ENCODE assay signal across 30 mouse cellular contexts in the genomic region with DNA sequence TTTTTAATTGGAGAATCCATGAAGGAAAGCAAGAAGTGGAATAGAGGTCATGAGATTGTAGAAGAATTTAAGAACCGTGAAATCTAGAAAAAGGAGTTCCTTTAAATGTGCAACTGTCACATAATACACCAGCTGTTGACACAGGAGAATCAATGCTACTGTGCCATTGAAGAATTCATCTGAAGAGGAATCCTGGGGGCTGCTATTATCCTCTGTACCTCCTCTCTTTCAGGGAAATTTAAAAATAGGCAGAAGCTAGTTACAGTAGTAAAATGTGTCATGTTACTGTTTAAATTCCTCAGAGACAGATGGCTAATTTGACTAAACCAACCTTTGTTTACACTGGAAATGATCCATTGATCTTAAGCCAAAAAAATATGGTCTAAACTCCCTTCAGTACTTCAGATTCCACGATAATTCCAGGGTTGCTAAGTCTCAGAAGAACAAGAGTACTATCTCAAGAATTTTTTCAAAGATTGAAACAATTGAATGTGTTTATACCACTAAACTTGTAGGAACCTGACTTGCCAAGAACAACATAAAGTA.
DNase-seq lines count a peak whose midpoint lies in the region; ATAC-seq lines count a peak whose summit lies in the region.
"Had no signal": no experiment of that assay in that cellular context is flagged by ENCODE, and none has a peak within 500 bp of the region (broad histone marks: within the 10 kb centered on the region; RNA-seq: fewer than 3 reads in every experiment).

No protein-coding gene starts in this region.

- H3K27me3 ChIP-seq in neural tube, embryonic 11.5 days (ENCODE audit: control insufficient read depth, insufficient read depth, low read length): no peaks in the 10 kb centered on the region
- H3K27me3 ChIP-seq: embryonic facial prominence, embryonic 12.5 days; hindbrain, embryonic 12.5 days; intestine, embryonic 15.5 days; megakaryocyte, embryonic 14.5 days; midbrain, embryonic 12.5 days had no signal

- H3K9ac ChIP-seq in neural tube, embryonic 11.5 days (ENCODE audit: low read length): no peak overlapping the region
- H3K9ac ChIP-seq: embryonic facial prominence, embryonic 12.5 days; hindbrain, embryonic 12.5 days; intestine, embryonic 15.5 days; midbrain, embryonic 12.5 days had no signal

- ATAC-seq in cerebellum, adult (ENCODE audit: insufficient number of reproducible peaks, low FRiP score, low TSS enrichment): no peak
- peak; percentile 55 for ATAC-seq in frontal cortex, adult (ENCODE audit: low TSS enrichment)
- ATAC-seq in neural tube, embryonic 11.5 days (ENCODE audit: insufficient read depth, low FRiP score, low TSS enrichment): peak; percentile 20; the same call in 1 of the 2 replicates
- ATAC-seq: hindbrain, postnatal 0 days; intestine, embryonic 15.5 days had no signal

- no peak overlapping the region for H3K4me3 ChIP-seq in neural tube, embryonic 11.5 days (ENCODE audit: low read depth, low read length)
- H3K4me3 ChIP-seq: embryonic facial prominence, embryonic 12.5 days; hindbrain, embryonic 12.5 days; intestine, embryonic 15.5 days; megakaryocyte, embryonic 14.5 days; midbrain, embryonic 12.5 days; myocyte had no signal

- peak; percentile 4 for DNase-seq in cerebellum, adult 9-10 months
- no peak for DNase-seq in frontal cortex, postnatal 10 days (ENCODE audit: low spot score in 2 of 2)
- DNase-seq in neural tube, embryonic 11.5 days (ENCODE audit: low spot score): no peak
- DNase-seq in neural tube, embryonic 10.5 days (ENCODE audit: extremely low spot score, low spot score): no peak
- peak; percentile 26 for DNase-seq in telencephalon, adult 2 months (ENCODE audit: low read depth, low spot score)
- DNase-seq in layer of hippocampus, postnatal 10 days (ENCODE audit: low spot score in 2 of 2): no peak
- DNase-seq: adrenal gland, postnatal 14 days; cerebellum, adult 8-10 months; cerebellum, postnatal 36 days; gastrocnemius, postnatal 25 days; heart, adult 11 months; heart, postnatal 36 days; kidney, adult 2 months; kidney, postnatal 10 days; lung, postnatal 4 days; retina, postnatal 1 day; right cerebral cortex, postnatal 25 days; thymus, adult 18-20 months; thymus, postnatal 25 days had no signal

- 64% methylated on average over 2 of the region's 2 CpGs for WGBS in neural tube, embryonic 11.5 days

- H3K9me3 ChIP-seq in neural tube, embryonic 11.5 days (ENCODE audit: control insufficient read depth, low read length): no peaks in the 10 kb centered on the region
- H3K9me3 ChIP-seq: embryonic facial prominence, embryonic 12.5 days; hindbrain, embryonic 12.5 days; intestine, embryonic 15.5 days; megakaryocyte, embryonic 14.5 days; midbrain, embryonic 12.5 days had no signal

- H3K4me2 ChIP-seq in neural tube, embryonic 11.5 days (ENCODE audit: low read depth): no peak overlapping the region
- H3K4me2 ChIP-seq: embryonic facial prominence, embryonic 12.5 days; heart, embryonic 11.5 days; hindbrain, embryonic 12.5 days; intestine, embryonic 15.5 days; liver, embryonic 11.5 days; midbrain, embryonic 12.5 days had no signal

- H3K27ac ChIP-seq in neural tube, embryonic 11.5 days (ENCODE audit: low read depth, low read length): no peak overlapping the region
- H3K27ac ChIP-seq: embryonic facial prominence, embryonic 12.5 days; hindbrain, embryonic 12.5 days; hindbrain, postnatal 0 days; intestine, embryonic 15.5 days; midbrain, embryonic 12.5 days had no signal

- no peaks in the 10 kb centered on the region for H3K36me3 ChIP-seq in neural tube, embryonic 11.5 days (ENCODE audit: control insufficient read depth, insufficient read depth, low read length)
- H3K36me3 ChIP-seq: embryonic facial prominence, embryonic 12.5 days; hindbrain, embryonic 12.5 days; intestine, embryonic 15.5 days; midbrain, embryonic 12.5 days had no signal

- no peaks in the 10 kb centered on the region for H3K4me1 ChIP-seq in neural tube, embryonic 11.5 days (ENCODE audit: control insufficient read depth, insufficient read depth, low read length)
- H3K4me1 ChIP-seq: embryonic facial prominence, embryonic 12.5 days; hindbrain, embryonic 12.5 days; intestine, embryonic 15.5 days; megakaryocyte, embryonic 14.5 days; midbrain, embryonic 12.5 days had no signal

Comparison
In these comparisons a context has a peak if more than half of its experiments do, and no peak if none do; other contexts are left out.
1. DNase-seq: peak in cerebellum, adult 9-10 months (single experiment) and telencephalon, adult 2 months (single experiment); none in frontal cortex, postnatal 10 days (0 of 2), neural tube, embryonic 11.5 days (single experiment), neural tube, embryonic 10.5 days (single experiment) and layer of hippocampus, postnatal 10 days (0 of 2).